Mouse (Mus musculus) forebrain, embryonic 13.5 days (tissue): ENCODE measurements around the gene Olfr775. TPM values are rescaled to one million over a fixed set of nuclear protein-coding genes. Genes with fewer than 3 reads are reported as not detected.

Source experiments
- ATAC-seq: fragments of 200-750 bp; cut with Nextera tagmentation; 2 replicates; pipeline ENCODE4 v1.8.0; 2017
- H3K27ac ChIP-seq: fragments of 300-500 bp; sonication (generic); 2 replicates; pipeline ENCODE4 v1.5.1; 2015; ENCODE audit warnings: inconsistent platforms, mild to moderate bottlenecking, moderate library complexity
- H3K27me3 ChIP-seq: fragments of 300-500 bp; sonication (generic); 2 replicates; pipeline ENCODE4 v1.6.1; 2015; ENCODE audit warnings: mild to moderate bottlenecking, inconsistent platforms
- H3K36me3 ChIP-seq: fragments of 300-500 bp; sonication (generic); 2 replicates; pipeline ENCODE4 v1.6.1; 2015; ENCODE audit warnings: mild to moderate bottlenecking, inconsistent platforms; ENCODE audit not compliant: poor library complexity, severe bottlenecking
- H3K4me1 ChIP-seq: fragments of 300-500 bp; sonication (generic); 2 replicates; pipeline ENCODE4 v1.6.1; 2015; ENCODE audit warnings: inconsistent platforms
- H3K4me2 ChIP-seq: fragments of 300-500 bp; sonication (generic); 2 replicates; pipeline ENCODE4 v1.6.1; 2015; ENCODE audit warnings: inconsistent platforms, mild to moderate bottlenecking, moderate library complexity
- H3K4me3 ChIP-seq: fragments of 300-500 bp; sonication (generic); 2 replicates; pipeline ENCODE4 v1.5.1; 2015; ENCODE audit warnings: mild to moderate bottlenecking, inconsistent platforms
- H3K9ac ChIP-seq: fragments of 300-500 bp; sonication (generic); 2 replicates; pipeline ENCODE4 v1.6.1; 2015; ENCODE audit warnings: mild to moderate bottlenecking, inconsistent platforms
- H3K9me3 ChIP-seq: fragments of 300-500 bp; sonication (generic); replicated peaks from 2 replicates; pipeline ENCODE4 v1.6.1; 2016; ENCODE audit warnings: inconsistent platforms
- WGBS: fragments of 180-500 bp; shearing (Covaris S2); methylation state at CpG from one replicate; pipeline ENCODE4 v1.1.7; 2015; 5-methylcytosine and 5-hydroxymethylcytosine counted together
- polyA plus RNA-seq: library from polyadenylated mRNA; unstranded; fragments of >200 nt; fragmentation: Nextera tagmentation; extraction: Ambion mirVana; gene quantifications from 2 replicates; pipeline ENCODE4 v1.2.1, GENCODE M21; 2015

The Olfr775 gene
- polyA plus RNA-seq = not detected in 2 replicates

GRCm38 (mm10) chr10:129248112-129248511, at the start of gene Olfr775:
Olfr775 (plus strand) TSS chr10:129248412.
- H3K27me3 ChIP-seq = no peaks in the 10 kb centered on the region
- H3K4me3 ChIP-seq = no peak within 1 kb of the TSS
- no peak within 1 kb of the TSS for H3K9ac ChIP-seq
- no peaks in the 10 kb centered on the region for H3K36me3 ChIP-seq
- no peaks in the 10 kb centered on the region for H3K9me3 ChIP-seq
- ATAC-seq = no peak
- no peak within 1 kb of the TSS for H3K27ac ChIP-seq
- 80% methylated on average over 3 of the region's 3 CpGs for WGBS
- H3K4me2 ChIP-seq = no peak within 1 kb of the TSS
- H3K4me1 ChIP-seq = no peaks in the 10 kb centered on the region

GRCm38 (mm10) chr10:129230737-129231136, 17.5 kb upstream of the Olfr775 start:
- H3K27ac ChIP-seq = no peak overlapping the region
- no peaks in the 10 kb centered on the region for H3K36me3 ChIP-seq
- no peak for ATAC-seq
- no peaks in the 10 kb centered on the region for H3K9me3 ChIP-seq
- H3K9ac ChIP-seq = no peak overlapping the region
- H3K27me3 ChIP-seq = no peaks in the 10 kb centered on the region
- H3K4me2 ChIP-seq = no peak overlapping the region
- no peaks in the 10 kb centered on the region for H3K4me1 ChIP-seq
- WGBS = 83% methylated on average over 1 of the region's 1 CpGs
- H3K4me3 ChIP-seq = no peak overlapping the region

- WGBS = 74% methylated on average over 2 of the region's 2 CpGs
- H3K9ac ChIP-seq = no peak within 1 kb of the TSS
- no peak within 1 kb of the TSS for H3K27ac ChIP-seq
- H3K27me3 ChIP-seq = no peaks in the 10 kb centered on the region
- H3K4me2 ChIP-seq = no peak within 1 kb of the TSS
- no peak for ATAC-seq
- no peaks in the 10 kb centered on the region for H3K9me3 ChIP-seq
- no peak within 1 kb of the TSS for H3K4me3 ChIP-seq
- no peaks in the 10 kb centered on the region for H3K4me1 ChIP-seq
- H3K36me3 ChIP-seq = no peaks in the 10 kb centered on the region
Measured at GRCm38 (mm10) chr10:129235904-129236303, 12.3 kb upstream of the Olfr775 start, which contains the start of gene Olfr774. Olfr774 (plus strand) TSS chr10:129236204.

- Histone ChIP-seq H3K4me3 (no peak within 1 kb of the TSS), H3K4me2 (no peak within 1 kb of the TSS), H3K27ac (no peak within 1 kb of the TSS), H3K36me3 (no peaks in the 10 kb centered on the region), H3K27me3 (no peaks in the 10 kb centered on the region), H3K9me3 (no peaks in the 10 kb centered on the region), H3K9ac (no peak within 1 kb of the TSS), H3K4me1 (no peaks in the 10 kb centered on the region)
- no peak for ATAC-seq
Measured at GRCm38 (mm10) chr10:129258827-129259226, 10.6 kb downstream of the Olfr775 start, which contains the start of gene Olfr776. Olfr776 (plus strand) TSS chr10:129259127.

- Histone ChIP-seq H3K27me3 (no peaks in the 10 kb centered on the region), H3K27ac (no peak within 1 kb of the TSS), H3K9ac (no peak within 1 kb of the TSS), H3K9me3 (no peaks in the 10 kb centered on the region), H3K4me1 (no peaks in the 10 kb centered on the region), H3K4me3 (no peak within 1 kb of the TSS), H3K36me3 (no peaks in the 10 kb centered on the region), H3K4me2 (no peak within 1 kb of the TSS)
- ATAC-seq = no peak
- 91% methylated on average over 2 of the region's 2 CpGs for WGBS
Measured at GRCm38 (mm10) chr10:129271081-129271535, 22.9 kb downstream of the Olfr775 start, which contains the start of gene Olfr777. Olfr777 (minus strand) TSS chr10:129271485.

Other genes with a start within 250 kb of the Olfr775 start
- not detected in 2 replicates for gene Olfr763, start 237.6 kb upstream of the Olfr775 start, polyA plus RNA-seq
- gene Olfr764-ps1, start 208.5 kb upstream of the Olfr775 start, polyA plus RNA-seq = not detected in 2 replicates
- gene Olfr765, start 198.4 kb upstream of the Olfr775 start, polyA plus RNA-seq = not detected in 2 replicates
- gene Olfr766-ps1, start 179.4 kb upstream of the Olfr775 start, polyA plus RNA-seq = not detected in 2 replicates
- gene Olfr767, start 165.5 kb upstream of the Olfr775 start, polyA plus RNA-seq = not detected in 2 replicates
- gene Olfr768, start 149.0 kb upstream of the Olfr775 start, polyA plus RNA-seq = not detected in 2 replicates
- not detected in 2 replicates for gene Olfr769, start 130.6 kb upstream of the Olfr775 start, polyA plus RNA-seq
- not detected in 2 replicates for gene Olfr770, start 109.4 kb upstream of the Olfr775 start, polyA plus RNA-seq
- not detected in 2 replicates for gene Olfr771, start 83.7 kb upstream of the Olfr775 start, polyA plus RNA-seq
- not detected in 2 replicates for gene Olfr772, start 70.5 kb upstream of the Olfr775 start, polyA plus RNA-seq
- not detected in 2 replicates for gene Olfr773, start 61.0 kb upstream of the Olfr775 start, polyA plus RNA-seq
- not detected in 2 replicates for gene Olfr774, start 12.2 kb upstream of the Olfr775 start, polyA plus RNA-seq
- gene Olfr776, start 10.7 kb downstream of the Olfr775 start, polyA plus RNA-seq = not detected in 2 replicates
- not detected in 2 replicates for gene Olfr777, start 23.1 kb downstream of the Olfr775 start, polyA plus RNA-seq
- gene Olfr780, start 69.7 kb downstream of the Olfr775 start, polyA plus RNA-seq = not detected in 2 replicates
- not detected in 2 replicates for gene Olfr781, start 80.4 kb downstream of the Olfr775 start, polyA plus RNA-seq
- gene Olfr782, start 100.4 kb downstream of the Olfr775 start, polyA plus RNA-seq = not detected in 2 replicates
- gene Olfr784, start 135.7 kb downstream of the Olfr775 start, polyA plus RNA-seq = 0.05 and 0.08 TPM in 2 replicates
- not detected in 2 replicates for gene Olfr785, start 157.0 kb downstream of the Olfr775 start, polyA plus RNA-seq
- gene Olfr786, start 178.9 kb downstream of the Olfr775 start, polyA plus RNA-seq = not detected in 2 replicates
- not detected in 2 replicates for gene Olfr787, start 213.4 kb downstream of the Olfr775 start, polyA plus RNA-seq
- not detected in 2 replicates for gene Olfr788, start 222.6 kb downstream of the Olfr775 start, polyA plus RNA-seq
- not detected in 2 replicates for gene Olfr789, start 236.3 kb downstream of the Olfr775 start, polyA plus RNA-seq